Mouse (Mus musculus) neutrophil, adult 83 days (primary cell): ENCODE data around the gene Pvrig. TPM values are rescaled to one million over a fixed set of nuclear protein-coding genes. Genes with fewer than 3 reads are reported as not detected.

ENCODE experiments used
- total RNA-seq, 2 experiments: library from RNA; stranded (reverse); gene quantifications; one replicate each; pipeline ENCODE4 v1.2.4; 2023

The Pvrig gene
- 1 to 10 TPM; 1.2 to 1.7 TPM for total RNA-seq

DNA sequence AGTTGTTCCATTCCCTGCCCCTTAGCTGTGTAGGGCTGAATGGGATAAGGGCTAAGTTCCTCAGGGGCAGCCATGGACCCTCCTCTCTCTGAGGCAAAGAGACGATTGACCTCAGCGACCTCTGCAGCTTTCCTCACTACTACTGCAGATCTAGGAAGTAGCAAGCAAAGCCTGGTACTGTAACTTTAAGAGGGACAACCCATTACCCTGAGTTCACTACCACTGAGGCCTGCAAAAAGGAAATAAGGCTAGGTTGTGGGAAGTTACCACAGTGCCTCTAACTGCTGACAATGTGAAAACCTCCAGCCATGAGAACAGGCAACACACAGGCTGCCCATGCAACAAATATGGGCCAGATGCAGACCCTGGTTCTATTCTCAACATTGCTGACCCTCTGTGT is at the start of gene Pvrig:
Pvrig (plus strand) TSS at position 301 of the 400 bp plus-strand sequence.

Other genes with a start within 250 kb of the Pvrig start
- 1 to 10 TPM; 5.1 to 6.5 TPM for gene Zscan21, start 225.1 kb upstream of the Pvrig start, total RNA-seq
- 1 to 10 TPM; 2.5 to 3.0 TPM for gene Zfp113, start 186.2 kb upstream of the Pvrig start, total RNA-seq
- 10 to 100 TPM; 44.9 to 49.7 TPM for gene Cops6, start 180.9 kb upstream of the Pvrig start, total RNA-seq
- gene Ap4m1, start 170.0 kb upstream of the Pvrig start, total RNA-seq, result 10 to 100 TPM; 26.7 to 29.6 TPM
- gene Mcm7, start 169.5 kb upstream of the Pvrig start, total RNA-seq, result 100 to 1,000 TPM; 144 to 160 TPM
- 10 to 100 TPM; 24.1 to 27.5 TPM for gene Taf6, start 154.5 kb upstream of the Pvrig start, total RNA-seq
- 10 to 100 TPM; 13.6 to 13.8 TPM for gene Cnpy4, start 154.5 kb upstream of the Pvrig start, total RNA-seq
- 1 to 10 TPM; 5.1 to 6.6 TPM for gene Mblac1, start 147.6 kb upstream of the Pvrig start, total RNA-seq
- 1 to 10 TPM; 1.1 to 1.9 TPM for gene Nxpe5, start 116.1 kb upstream of the Pvrig start, total RNA-seq
- 100 to 1,000 TPM; 155 to 163 TPM for gene Lamtor4, start 86.5 kb upstream of the Pvrig start, total RNA-seq
- 100 to 1,000 TPM; 119 to 122 TPM for gene BC037034, start 77.9 kb upstream of the Pvrig start, total RNA-seq
- not detected for gene Gal3st4, start 69.1 kb upstream of the Pvrig start, total RNA-seq
- not detected for gene Gm43720, start 62.0 kb upstream of the Pvrig start, total RNA-seq
- gene Gpc2, start 62.0 kb upstream of the Pvrig start, total RNA-seq, result 1 to 10 TPM; 3.0 to 4.1 TPM
- 1 to 10 TPM; 1.7 to 2.2 TPM for gene Stag3, start 61.7 kb upstream of the Pvrig start, total RNA-seq
- gene Zfp157, start 99.5 kb downstream of the Pvrig start, total RNA-seq, result 1 to 10 TPM; 5.3 to 6.3 TPM
- gene 1700123K08Rik, start 222.8 kb downstream of the Pvrig start, total RNA-seq, result not detected